Mouse (Mus musculus): ENCODE measurements around the gene Car8.
"Not testable (repeated sequence)": the region's sequence is repeated elsewhere in the genome, so short reads cannot be mapped to it uniquely, and the experiment has no call there.

The Car8 gene

GRCm38 (mm10) chr4:8093566-8093965 is 145.3 kb downstream of the Car8 start:
- in situ Hi-C loops (cut with MboI; ENCODE audit: low pct_unique_long_range_greater_than_20kb in 1 of 2, low sequenced_read_pairs in 2 of 2, unreplicated experiment in 1 of 2) = not testable (repeated sequence)
